Mouse (Mus musculus): Measurements from ENCODE around the gene Mrc1. TPM values are rescaled to one million over a fixed set of nuclear protein-coding genes. Genes with fewer than 3 reads are reported as not detected.

The Mrc1 gene
- polyA plus RNA-seq, 1 experiment from 2014 or later: 6.4 TPM

- Histone ChIP-seq H3K9me3 (no peaks in the 10 kb centered on the region), H3K4me3 (no peak overlapping the region), H3K27me3 (replicated peaks) (no peaks in the 10 kb centered on the region), H3K4me2 (no peak overlapping the region), H3K36me3 (replicated peaks) (no peaks in the 10 kb centered on the region), H3K4me1 (no peaks in the 10 kb centered on the region), H3K27ac (no peak overlapping the region), H3K9ac (no peak overlapping the region)
- ATAC-seq (replicated peaks): no peak
- WGBS: 82% methylated on average over 3 of the region's 3 CpGs
Measured at GRCm38 (mm10) chr2:14249839-14250564, 20.8 kb downstream of the Mrc1 start.

GRCm38 (mm10) chr2:14251938-14252337 is 22.7 kb downstream of the Mrc1 start:
- Histone ChIP-seq H3K4me2 (no peak overlapping the region), H3K9me3 (no peaks in the 10 kb centered on the region), H3K9ac (no peak overlapping the region), H3K27ac (no peak overlapping the region), H3K27me3 (replicated peaks) (no peaks in the 10 kb centered on the region), H3K4me3 (no peak overlapping the region), H3K4me1 (no peaks in the 10 kb centered on the region), H3K36me3 (replicated peaks) (no peaks in the 10 kb centered on the region)
- 82% methylated on average over 3 of the region's 3 CpGs for WGBS
- no peak for ATAC-seq (replicated peaks)

GRCm38 (mm10) chr2:14258345-14258850 is 29.2 kb downstream of the Mrc1 start:
- Histone ChIP-seq H3K4me3 (no peak overlapping the region), H3K27me3 (replicated peaks) (no peaks in the 10 kb centered on the region), H3K27ac (no peak overlapping the region), H3K9ac (no peak overlapping the region), H3K9me3 (no peaks in the 10 kb centered on the region), H3K4me1 (no peaks in the 10 kb centered on the region), H3K36me3 (replicated peaks) (no peaks in the 10 kb centered on the region), H3K4me2 (no peak overlapping the region)
- no peak for ATAC-seq (replicated peaks)

- no peak for ATAC-seq (replicated peaks)
Measured at GRCm38 (mm10) chr2:14262090-14262489, 32.9 kb downstream of the Mrc1 start.

GRCm38 (mm10) chr2:14269160-14269559 is 40.0 kb downstream of the Mrc1 start:
- whole genome bisulfite sequencing: 78% methylated on average over 1 of the region's 1 CpGs
- Histone ChIP-seq H3K27ac (no peak overlapping the region), H3K4me2 (no peak overlapping the region)

More at GRCm38 (mm10) chr2:14262090-14262489, 32.9 kb downstream of the Mrc1 start:
- 86% methylated on average over 1 of the region's 1 CpGs for WGBS
- H3K4me3 ChIP-seq: no peak overlapping the region
- H3K9ac ChIP-seq: no peak overlapping the region
- no peaks in the 10 kb centered on the region for H3K36me3 ChIP-seq (replicated peaks)
- H3K9me3 ChIP-seq: no peaks in the 10 kb centered on the region
- H3K27me3 ChIP-seq (replicated peaks): no peaks in the 10 kb centered on the region
- H3K4me2 ChIP-seq: no peak overlapping the region
- no peaks in the 10 kb centered on the region for H3K4me1 ChIP-seq
- H3K27ac ChIP-seq: no peak overlapping the region

GRCm38 (mm10) chr2:14272088-14272487 is 42.9 kb downstream of the Mrc1 start:
- no peaks in the 10 kb centered on the region for H3K4me1 ChIP-seq
- H3K9me3 ChIP-seq: no peaks in the 10 kb centered on the region
- no peak for ATAC-seq (replicated peaks)
- no peak overlapping the region for H3K4me2 ChIP-seq
- WGBS: 93% methylated on average over 1 of the region's 1 CpGs
- H3K36me3 ChIP-seq (replicated peaks): no peaks in the 10 kb centered on the region
- no peak overlapping the region for H3K4me3 ChIP-seq
- no peak overlapping the region for H3K27ac ChIP-seq
- H3K9ac ChIP-seq: no peak overlapping the region
- H3K27me3 ChIP-seq (replicated peaks): no peaks in the 10 kb centered on the region

More at GRCm38 (mm10) chr2:14269160-14269559, 40.0 kb downstream of the Mrc1 start:
- no peak overlapping the region for H3K4me3 ChIP-seq
- H3K9ac ChIP-seq: no peak overlapping the region
- no peaks in the 10 kb centered on the region for H3K4me1 ChIP-seq
- no peak for ATAC-seq (replicated peaks)
- no peaks in the 10 kb centered on the region for H3K9me3 ChIP-seq
- no peaks in the 10 kb centered on the region for H3K27me3 ChIP-seq (replicated peaks)
- no peaks in the 10 kb centered on the region for H3K36me3 ChIP-seq (replicated peaks)

GRCm38 (mm10) chr2:14275796-14276195 is 46.6 kb downstream of the Mrc1 start:
- ATAC-seq (replicated peaks): no peak
- H3K27me3 ChIP-seq (replicated peaks): no peaks in the 10 kb centered on the region
- H3K36me3 ChIP-seq (replicated peaks): no peaks in the 10 kb centered on the region
- no peak overlapping the region for H3K27ac ChIP-seq
- H3K4me3 ChIP-seq: no peak overlapping the region
- no peaks in the 10 kb centered on the region for H3K4me1 ChIP-seq
- H3K9me3 ChIP-seq: no peaks in the 10 kb centered on the region
- H3K9ac ChIP-seq: no peak overlapping the region
- no peak overlapping the region for H3K4me2 ChIP-seq
- 82% methylated on average over 5 of the region's 5 CpGs for WGBS

- Histone ChIP-seq H3K36me3 (replicated peaks) (no peaks in the 10 kb centered on the region), H3K4me1 (no peaks in the 10 kb centered on the region), H3K27me3 (replicated peaks) (no peaks in the 10 kb centered on the region), H3K4me3 (no peak overlapping the region), H3K4me2 (no peak overlapping the region), H3K27ac (no peak overlapping the region), H3K9me3 (no peaks in the 10 kb centered on the region), H3K9ac (no peak overlapping the region)
- WGBS: 80% methylated on average over 2 of the region's 2 CpGs
- ATAC-seq (replicated peaks): no peak
Measured at GRCm38 (mm10) chr2:14279256-14279655, 50.1 kb downstream of the Mrc1 start.

- Histone ChIP-seq H3K9me3 (no peaks in the 10 kb centered on the region), H3K9ac (no peak overlapping the region), H3K4me3 (no peak overlapping the region), H3K27me3 (replicated peaks) (no peaks in the 10 kb centered on the region), H3K4me1 (no peaks in the 10 kb centered on the region), H3K36me3 (replicated peaks) (no peaks in the 10 kb centered on the region), H3K27ac (no peak overlapping the region), H3K4me2 (no peak overlapping the region)
- ATAC-seq (replicated peaks): no peak
- WGBS: 87% methylated on average over 6 of the region's 6 CpGs
Measured at GRCm38 (mm10) chr2:14279795-14280194, 50.6 kb downstream of the Mrc1 start.

GRCm38 (mm10) chr2:14295334-14295733 is 66.1 kb downstream of the Mrc1 start:
- Histone ChIP-seq H3K4me2 (no peak overlapping the region), H3K27me3 (replicated peaks) (no peaks in the 10 kb centered on the region), H3K36me3 (replicated peaks) (no peaks in the 10 kb centered on the region), H3K9ac (no peak overlapping the region), H3K9me3 (no peaks in the 10 kb centered on the region), H3K4me1 (no peaks in the 10 kb centered on the region), H3K4me3 (no peak overlapping the region), H3K27ac (no peak overlapping the region)
- 38% methylated on average over 5 of the region's 5 CpGs for WGBS
- ATAC-seq (replicated peaks): peak; percentile 72; the same call in 1 of the 2 replicates

- Histone ChIP-seq H3K4me2 (no peak overlapping the region), H3K4me3 (no peak overlapping the region), H3K9me3 (no peaks in the 10 kb centered on the region), H3K36me3 (replicated peaks) (no peaks in the 10 kb centered on the region), H3K9ac (no peak overlapping the region), H3K4me1 (no peaks in the 10 kb centered on the region), H3K27ac (no peak overlapping the region), H3K27me3 (replicated peaks) (no peaks in the 10 kb centered on the region)
- ATAC-seq (replicated peaks): no peak
- WGBS: 76% methylated on average over 4 of the region's 4 CpGs
Measured at GRCm38 (mm10) chr2:14312505-14313380, 83.6 kb downstream of the Mrc1 start.

GRCm38 (mm10) chr2:14315113-14315512 is 85.9 kb downstream of the Mrc1 start:
- H3K9me3 ChIP-seq: no peaks in the 10 kb centered on the region
- no peaks in the 10 kb centered on the region for H3K4me1 ChIP-seq
- no peak overlapping the region for H3K4me3 ChIP-seq
- no peak overlapping the region for H3K27ac ChIP-seq
- H3K9ac ChIP-seq: no peak overlapping the region
- WGBS: 91% methylated on average over 3 of the region's 3 CpGs
- no peaks in the 10 kb centered on the region for H3K36me3 ChIP-seq (replicated peaks)
- no peak overlapping the region for H3K4me2 ChIP-seq
- no peak for ATAC-seq (replicated peaks)
- H3K27me3 ChIP-seq (replicated peaks): no peaks in the 10 kb centered on the region
